Mouse (Mus musculus) MEL (cell line): ENCODE data around the gene Tmem150c. TPM values are rescaled to one million over a fixed set of nuclear protein-coding genes. Genes with fewer than 3 reads are reported as not detected.
A peak's percentile ranks its signal among the peaks of the same experiment; 100 is the strongest.

Experiments used
- DNase-seq: peaks from one replicate; pipeline ENCODE4 v3.0.0; 2011; ENCODE audit warnings: low read depth, low spot score
- H3K27ac ChIP-seq: 2 replicates; pipeline ENCODE4 v1.5.1; 2012; ENCODE audit warnings: low read depth, mild to moderate bottlenecking, control low read depth, low read length, moderate library complexity; ENCODE audit not compliant: control insufficient read depth
- H3K27me3 ChIP-seq, 2 experiments: fragments of 150-350 bp in 1 of 2; sonication (generic) in 1 of 2; 2 replicates each; pipeline ENCODE4 v1.6.1; 2012; ENCODE audit warnings: low read length in 2 of 2, mild to moderate bottlenecking in 2 of 2, improper control_type of control experiment in 1 of 2, moderate library complexity in 1 of 2; ENCODE audit not compliant: insufficient read depth in 2 of 2, control insufficient read depth in 1 of 2
- H3K36me3 ChIP-seq, 2 experiments: 2 replicates each; pipeline ENCODE4 v1.6.1; 2012 to 2014; ENCODE audit warnings: low read length in 2 of 2, improper control_type of control experiment in 1 of 2, inconsistent platforms in 1 of 2, mild to moderate bottlenecking in 1 of 2; ENCODE audit not compliant: insufficient read depth in 2 of 2, control insufficient read depth in 1 of 2
- H3K4me1 ChIP-seq, 2 experiments: fragments of 150-350 bp in 1 of 2; sonication (generic) in 1 of 2; 2 replicates each; pipeline ENCODE4 v1.6.1; 2012; ENCODE audit warnings: low read length in 2 of 2, improper control_type of control experiment in 1 of 2, mild to moderate bottlenecking in 1 of 2; ENCODE audit not compliant: insufficient read depth in 2 of 2, control insufficient read depth in 1 of 2
- H3K4me3 ChIP-seq, 2 experiments: fragments of 150-350 bp in 1 of 2; sonication (generic) in 1 of 2; 2 replicates each; pipeline ENCODE4 v1.5.1; 2012; ENCODE audit warnings: low read depth in 2 of 2, low read length in 2 of 2, mild to moderate bottlenecking in 2 of 2, moderate library complexity in 2 of 2, control low read depth in 1 of 2, improper control_type of control experiment in 1 of 2; ENCODE audit not compliant: control insufficient read depth in 1 of 2, insufficient read depth in 1 of 2
- H3K79me2 ChIP-seq: 2 replicates; pipeline ENCODE4 v1.6.1; 2012; ENCODE audit warnings: mild to moderate bottlenecking, low read length, moderate library complexity; ENCODE audit not compliant: control insufficient read depth, poor library complexity, insufficient read depth
- H3K9ac ChIP-seq: 2 replicates; pipeline ENCODE4 v1.6.1; 2012; ENCODE audit warnings: low read depth, mild to moderate bottlenecking, control low read depth, low read length, moderate library complexity; ENCODE audit not compliant: control insufficient read depth, poor library complexity, severe bottlenecking
- H3K9me3 ChIP-seq: fragments of 150-350 bp; sonication (generic); replicated peaks from 2 replicates; pipeline ENCODE4 v1.6.1; 2012; ENCODE audit warnings: mild to moderate bottlenecking, low read length, improper control_type of control experiment, moderate library complexity; ENCODE audit not compliant: insufficient read depth
- CTCF ChIP-seq, 3 experiments: IDR thresholded peaks in 2 of 3; conservative IDR thresholded peaks in 1 of 3; 2 replicates each; pipeline ENCODE4 v1.5.1; 2011 to 2012; ENCODE audit warnings: low read length in 3 of 3, low read depth in 2 of 3, mild to moderate bottlenecking in 2 of 3, improper control_type of control experiment in 1 of 3, inconsistent platforms in 1 of 3, mixed read lengths in 1 of 3, moderate library complexity in 1 of 3; ENCODE audit not compliant: control insufficient read depth in 1 of 3, insufficient read depth in 1 of 3, poor library complexity in 1 of 3, severe bottlenecking in 1 of 3
- E2F4 ChIP-seq: IDR thresholded peaks from 2 replicates; pipeline ENCODE4 v1.6.1; 2011; ENCODE audit warnings: low read depth, low read length, improper control_type of control experiment, borderline replicate concordance
- ELF1 ChIP-seq: IDR thresholded peaks from 2 replicates; pipeline ENCODE4 v1.6.1; 2014; ENCODE audit warnings: low read depth, mild to moderate bottlenecking, inconsistent platforms, low read length, improper control_type of control experiment, moderate library complexity
- EP300 ChIP-seq, 2 experiments: IDR thresholded peaks; 2 replicates each; pipeline ENCODE4 v1.6.1; 2011; ENCODE audit warnings: improper control_type of control experiment in 2 of 2, low read length in 2 of 2, low read depth in 1 of 2, mild to moderate bottlenecking in 1 of 2
- GABPA ChIP-seq: IDR thresholded peaks from 2 replicates; pipeline ENCODE4 v1.6.1; 2012; ENCODE audit warnings: low read depth, mild to moderate bottlenecking, inconsistent platforms, low read length, improper control_type of control experiment, moderate library complexity
- GATA1 ChIP-seq: IDR thresholded peaks from 2 replicates; pipeline ENCODE4 v1.6.1; 2011; ENCODE audit warnings: low read depth, low read length, improper control_type of control experiment
- MAFK ChIP-seq: IDR thresholded peaks from 2 replicates; pipeline ENCODE4 v1.6.1; 2011; ENCODE audit warnings: low read depth, mild to moderate bottlenecking, low read length, improper control_type of control experiment, borderline replicate concordance
- MAX ChIP-seq: IDR thresholded peaks from 2 replicates; pipeline ENCODE4 v1.6.1; 2011; ENCODE audit warnings: low read length, improper control_type of control experiment
- MXI1 ChIP-seq: IDR thresholded peaks from 2 replicates; pipeline ENCODE4 v1.6.1; 2011; ENCODE audit warnings: mild to moderate bottlenecking, low read depth, low read length, improper control_type of control experiment
- NRF1 ChIP-seq: IDR thresholded peaks from 2 replicates; pipeline ENCODE4 v1.6.1; 2014; ENCODE audit warnings: low read depth, mild to moderate bottlenecking, inconsistent platforms, low read length, improper control_type of control experiment, moderate library complexity; ENCODE audit not compliant: poor library complexity, insufficient read depth, severe bottlenecking
- POLR2A ChIP-seq, 2 experiments: IDR thresholded peaks; 2 replicates each; pipeline ENCODE4 v1.6.1; 2011 to 2012; ENCODE audit warnings: low read length in 2 of 2, mild to moderate bottlenecking in 2 of 2, control low read depth in 1 of 2, improper control_type of control experiment in 1 of 2, low read depth in 1 of 2, moderate library complexity in 1 of 2; ENCODE audit not compliant: control insufficient read depth in 1 of 2, insufficient read depth in 1 of 2, poor library complexity in 1 of 2
- RAD21 ChIP-seq: IDR thresholded peaks from 2 replicates; pipeline ENCODE4 v1.6.1; 2011; ENCODE audit warnings: mild to moderate bottlenecking, low read depth, low read length, improper control_type of control experiment
- SIN3A ChIP-seq: IDR thresholded peaks from 2 replicates; pipeline ENCODE4 v1.6.1; 2012; ENCODE audit warnings: low read length, improper control_type of control experiment, inconsistent platforms
- SMC3 ChIP-seq: IDR thresholded peaks from 2 replicates; pipeline ENCODE4 v1.6.1; 2011; ENCODE audit warnings: low read depth, low read length, improper control_type of control experiment
- TAL1 ChIP-seq: IDR thresholded peaks from 2 replicates; pipeline ENCODE4 v1.6.1; 2012; ENCODE audit warnings: mild to moderate bottlenecking, inconsistent platforms, low read length, moderate library complexity, mixed read lengths
- TCF12 ChIP-seq: IDR thresholded peaks from 2 replicates; pipeline ENCODE4 v1.6.1; 2014; ENCODE audit warnings: low read depth, mild to moderate bottlenecking, inconsistent platforms, low read length, improper control_type of control experiment, moderate library complexity
- USF1 ChIP-seq: IDR thresholded peaks from 2 replicates; pipeline ENCODE4 v1.6.1; 2014; ENCODE audit warnings: low read depth, mild to moderate bottlenecking, inconsistent platforms, low read length, improper control_type of control experiment, moderate library complexity
- ZC3H11A ChIP-seq: IDR thresholded peaks from 2 replicates; pipeline ENCODE4 v1.6.1; 2012; ENCODE audit warnings: low read depth, mild to moderate bottlenecking, inconsistent platforms, low read length, improper control_type of control experiment
- ZKSCAN1 ChIP-seq: IDR thresholded peaks from 2 replicates; pipeline ENCODE4 v1.6.1; 2012; ENCODE audit warnings: low read depth, mild to moderate bottlenecking, inconsistent platforms, low read length, improper control_type of control experiment, moderate library complexity
- ZMIZ1 ChIP-seq: IDR thresholded peaks from 2 replicates; pipeline ENCODE4 v1.6.1; 2012; ENCODE audit warnings: low read depth, mild to moderate bottlenecking, inconsistent platforms, low read length, improper control_type of control experiment, moderate library complexity
- polyA plus RNA-seq, 2 experiments: library from polyadenylated mRNA; stranded (reverse) in 1 of 2; unstranded in 1 of 2; fragments of >175 nt in 1 of 2; fragments of >200 nt in 1 of 2; gene quantifications; 2 replicates each; pipeline versions ENCODE4 v1.2.1 to v1.2.4; 2012; ENCODE audit warnings: low replicate concordance in 2 of 2, low read depth in 1 of 2; ENCODE audit not compliant: insufficient read length in 2 of 2, insufficient read depth in 1 of 2, missing spikeins in 1 of 2
- total RNA-seq: library from RNA; depleted of rRNA; stranded (reverse); fragments of 300-350 nt; gene quantifications from 2 replicates; pipeline ENCODE4 v1.2.3, GENCODE M21; 2012

Gene Tmem150c
- total and polyA plus RNA-seq, 3 experiments, result 0.04 to 0.06 TPM; not detected in 1

DNA sequence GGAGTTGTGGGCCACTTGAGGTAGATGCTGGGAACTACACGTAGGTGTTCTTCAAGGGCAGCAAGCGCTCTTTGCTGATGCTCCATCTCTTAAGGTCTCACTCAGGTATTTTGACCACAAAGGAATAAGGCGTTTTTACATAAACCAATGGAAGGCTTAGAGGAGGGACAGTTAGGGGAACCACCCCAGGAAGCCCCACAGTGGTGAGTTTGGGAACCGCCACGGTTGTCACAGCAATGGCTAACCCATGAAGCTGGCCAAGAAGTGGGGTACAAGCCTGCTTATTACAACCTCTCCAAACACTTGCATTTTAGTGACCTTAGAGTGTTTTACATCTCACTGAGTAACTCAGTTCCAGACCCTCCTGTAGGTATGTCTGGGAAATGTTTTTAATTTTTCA is 88.1 kb downstream of the Tmem150c start:
- peaks cover 0 to 5% of the 10 kb centered on the region in 2 experiments; a peak in 2 of 4 replicates for H3K36me3 ChIP-seq
- TF ChIP-seq NRF1 (no peak), GATA1 (no peak), MAX (no peak), E2F4 (no peak), MAFK (no peak), SIN3A (no peak), GABPA (no peak), USF1 (no peak), ZMIZ1 (no peak), POLR2A (IDR thresholded peaks at IDR 0.05; ENCODE audit: control insufficient read depth in 1 of 2, insufficient read depth in 1 of 2, low read depth in 1 of 2, low read length in 2 of 2, poor library complexity in 1 of 2) (no peak), ZKSCAN1 (no peak)

DNA sequence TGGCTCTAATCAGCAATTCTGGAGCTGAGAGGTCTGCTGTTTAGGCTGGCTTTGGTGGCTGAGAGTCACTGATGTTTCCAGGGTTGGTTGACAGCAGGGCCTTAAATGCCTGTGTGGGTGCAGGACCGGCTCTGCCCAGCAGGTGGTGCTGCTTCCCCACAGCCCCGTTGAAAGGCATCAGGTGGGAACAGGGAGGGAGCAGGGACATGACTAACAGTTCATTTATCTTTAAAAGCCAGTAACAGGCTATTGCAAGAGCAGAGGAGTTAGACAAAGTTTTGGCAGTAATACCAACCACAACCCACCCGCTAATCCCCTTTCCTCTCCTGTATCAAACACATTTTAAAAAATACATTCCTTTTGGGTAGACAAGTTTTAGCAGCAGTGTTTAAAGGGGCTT is 89.4 kb downstream of the Tmem150c start:
- TF ChIP-seq RAD21 (peak; percentile 86), TAL1 (peak; percentile 47; the same call in 1 of the 2 replicates), CTCF (IDR thresholded peaks at IDR 0.05 in 2 of 3, conservative IDR thresholded peaks at IDR 0.05 in 1 of 3; ENCODE audit: control insufficient read depth in 1 of 3, insufficient read depth in 1 of 3, low read depth in 2 of 3, low read length in 3 of 3, poor library complexity in 1 of 3, severe bottlenecking in 1 of 3) (peak; percentile 91 to 95 (median 95)), ELF1 (no peak), ZC3H11A (peak; percentile 76), SIN3A (peak; percentile 58), MXI1 (peak; percentile 40; the same call in 1 of the 2 replicates), SMC3 (peak; percentile 89), TCF12 (peak; percentile 47; the same call in 1 of the 2 replicates), EP300 (IDR thresholded peaks at IDR 0.05; ENCODE audit: low read depth in 1 of 2, low read length in 2 of 2) (peak; percentile 66 to 68), MAX (no peak)
- peaks cover 0 to 5% of the 10 kb centered on the region in 2 experiments; a peak in 2 of 4 replicates for H3K36me3 ChIP-seq
- H3K79me2 ChIP-seq, result no peaks in the 10 kb centered on the region
- H3K9me3 ChIP-seq, result no peaks in the 10 kb centered on the region
- H3K9ac ChIP-seq, result no peak overlapping the region
- peak; percentile 92 for DNase-seq
- no peak overlapping the region for H3K27ac ChIP-seq
- H3K4me1 ChIP-seq, result peaks cover 3 to 5% of the 10 kb centered on the region in 2 experiments; a peak in 2 of 4 replicates
- H3K27me3 ChIP-seq, result no peaks in the 10 kb centered on the region
- H3K4me3 ChIP-seq, result no peak overlapping the region

More for the DNA sequence above, 88.1 kb downstream of the Tmem150c start:
- Histone ChIP-seq H3K4me3 (no peak overlapping the region), H3K9me3 (no peaks in the 10 kb centered on the region), H3K4me1 (peaks cover 3 to 5% of the 10 kb centered on the region in 2 experiments; a peak in 2 of 4 replicates), H3K79me2 (no peaks in the 10 kb centered on the region), H3K27ac (no peak overlapping the region), H3K9ac (no peak overlapping the region), H3K27me3 (no peaks in the 10 kb centered on the region)
- no peak for DNase-seq
